Mouse (Mus musculus) lung, embryonic 14.5 days (tissue): ENCODE measurements at regions not wholly inside any gene's neighbourhood (a gene's known extent, or its start where the extent isn't known, plus 50 kb on each side); places are given as distances from the start of the nearest gene placed in this dataset.
A peak's percentile ranks its signal among the peaks of the same experiment; 100 is the strongest.

ENCODE experiments used
- ATAC-seq: fragments of 200-750 bp; cut with Nextera tagmentation; 2 replicates; pipeline ENCODE4 v1.8.0; 2017; ENCODE audit warnings: mild to moderate bottlenecking, moderate TSS enrichment, moderate library complexity; ENCODE audit not compliant: insufficient read depth
- DNase-seq: peaks from one replicate; pipeline ENCODE4 v3.0.0-alpha.2; 2015
- H3K27ac ChIP-seq: fragments of 300-500 bp; sonication (generic); 2 replicates; pipeline ENCODE4 v1.5.1; 2014; ENCODE audit warnings: low read depth, mild to moderate bottlenecking, moderate library complexity
- H3K27me3 ChIP-seq: fragments of 300-500 bp; sonication (generic); 2 replicates; pipeline ENCODE4 v1.6.1; 2014; ENCODE audit warnings: low read length, control low read depth; ENCODE audit not compliant: insufficient read depth
- H3K36me3 ChIP-seq: fragments of 300-500 bp; sonication (generic); 2 replicates; pipeline ENCODE4 v1.6.1; 2014; ENCODE audit warnings: control low read depth; ENCODE audit not compliant: insufficient read depth
- H3K4me1 ChIP-seq: fragments of 300-500 bp; sonication (generic); 2 replicates; pipeline ENCODE4 v1.6.1; 2014; ENCODE audit warnings: antibody characterized with exemption, control low read depth; ENCODE audit not compliant: insufficient read depth
- H3K4me2 ChIP-seq: fragments of 300-500 bp; sonication (generic); 2 replicates; pipeline ENCODE4 v1.6.1; 2014; ENCODE audit warnings: mild to moderate bottlenecking
- H3K4me3 ChIP-seq: fragments of 300-500 bp; sonication (generic); 2 replicates; pipeline ENCODE4 v1.5.1; 2014; ENCODE audit warnings: low read depth, low read length
- H3K9ac ChIP-seq: fragments of 300-500 bp; sonication (generic); 2 replicates; pipeline ENCODE4 v1.6.1; 2014
- H3K9me3 ChIP-seq: fragments of 300-500 bp; sonication (generic); 2 replicates; pipeline ENCODE4 v1.6.1; 2016; ENCODE audit warnings: low read depth, low read length, control low read depth
- CTCF ChIP-seq: IDR thresholded peaks from 2 replicates; pipeline ENCODE4 v1.5.1; 2016; ENCODE audit warnings: antibody characterized with exemption, low read depth
- WGBS: fragments of 180-500 bp; shearing (Covaris S2); extraction: QIAGEN DNeasy Blood & Tissue Kit; methylation state at CpG from one replicate; pipeline ENCODE4 v1.1.7; 2014; 5-methylcytosine and 5-hydroxymethylcytosine counted together

GRCm38 (mm10) chr11:31759868-31760765, 88.4 kb upstream of the Bod1 start:
- peak; percentile 38 for DNase-seq
- H3K27me3 ChIP-seq = no peaks in the 10 kb centered on the region
- no peaks in the 10 kb centered on the region for H3K36me3 ChIP-seq
- no peak overlapping the region for H3K4me2 ChIP-seq
- H3K27ac ChIP-seq = no peak overlapping the region
- H3K4me3 ChIP-seq = no peak overlapping the region
- H3K9me3 ChIP-seq = no peaks in the 10 kb centered on the region
- H3K9ac ChIP-seq = no peak overlapping the region
- no peaks in the 10 kb centered on the region for H3K4me1 ChIP-seq
- WGBS = 57% methylated on average over 9 of the region's 9 CpGs
- no peak for TF ChIP-seq CTCF
- ATAC-seq = peak; percentile 44; the same call in 1 of the 2 replicates

- Histone ChIP-seq H3K4me3 (no peak overlapping the region), H3K9ac (no peak overlapping the region), H3K27ac (no peak overlapping the region), H3K27me3 (no peaks in the 10 kb centered on the region), H3K9me3 (no peaks in the 10 kb centered on the region), H3K4me1 (no peaks in the 10 kb centered on the region), H3K36me3 (no peaks in the 10 kb centered on the region), H3K4me2 (no peak overlapping the region)
- no peak for ATAC-seq
- no peak for DNase-seq
- TF ChIP-seq CTCF = no peak
- 67% methylated on average over 3 of the region's 3 CpGs for WGBS
Measured at GRCm38 (mm10) chr11:31763856-31764255, 92.2 kb upstream of the Bod1 start.

DNA sequence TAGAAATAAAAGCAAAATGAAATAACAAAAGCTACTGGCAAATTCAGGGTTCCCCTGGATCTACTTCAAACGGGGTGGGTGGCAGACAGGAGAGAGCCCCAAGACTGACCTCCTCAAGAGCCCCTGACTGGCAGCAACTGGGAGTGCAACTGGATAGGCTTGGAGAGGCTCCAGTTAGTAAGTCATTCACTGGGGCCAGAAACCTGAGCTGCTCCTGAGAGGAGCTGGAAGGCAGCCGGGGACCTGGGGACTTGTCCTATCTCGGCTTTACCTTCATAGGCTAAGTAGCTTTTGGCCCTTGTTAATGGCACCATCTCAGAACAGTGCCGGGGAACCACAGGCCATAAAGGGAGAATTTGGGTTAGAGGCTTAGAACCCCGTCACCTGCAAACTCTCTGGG, 94.6 kb upstream of the Bod1 start:
- TF ChIP-seq CTCF = no peak
- DNase-seq (no peak), ATAC-seq (no peak)
- no peak overlapping the region for H3K9ac ChIP-seq
- no peak overlapping the region for H3K4me2 ChIP-seq
- 75% methylated on average over 5 of the region's 5 CpGs for WGBS
- 0 out of 2 replicates have a peak, but pooled peaks cover 3% of the 10 kb centered on the region for H3K4me1 ChIP-seq
- H3K36me3 ChIP-seq = no peaks in the 10 kb centered on the region
- no peak overlapping the region for H3K27ac ChIP-seq
- H3K9me3 ChIP-seq = no peaks in the 10 kb centered on the region
- no peak overlapping the region for H3K4me3 ChIP-seq
- H3K27me3 ChIP-seq = no peaks in the 10 kb centered on the region

DNA sequence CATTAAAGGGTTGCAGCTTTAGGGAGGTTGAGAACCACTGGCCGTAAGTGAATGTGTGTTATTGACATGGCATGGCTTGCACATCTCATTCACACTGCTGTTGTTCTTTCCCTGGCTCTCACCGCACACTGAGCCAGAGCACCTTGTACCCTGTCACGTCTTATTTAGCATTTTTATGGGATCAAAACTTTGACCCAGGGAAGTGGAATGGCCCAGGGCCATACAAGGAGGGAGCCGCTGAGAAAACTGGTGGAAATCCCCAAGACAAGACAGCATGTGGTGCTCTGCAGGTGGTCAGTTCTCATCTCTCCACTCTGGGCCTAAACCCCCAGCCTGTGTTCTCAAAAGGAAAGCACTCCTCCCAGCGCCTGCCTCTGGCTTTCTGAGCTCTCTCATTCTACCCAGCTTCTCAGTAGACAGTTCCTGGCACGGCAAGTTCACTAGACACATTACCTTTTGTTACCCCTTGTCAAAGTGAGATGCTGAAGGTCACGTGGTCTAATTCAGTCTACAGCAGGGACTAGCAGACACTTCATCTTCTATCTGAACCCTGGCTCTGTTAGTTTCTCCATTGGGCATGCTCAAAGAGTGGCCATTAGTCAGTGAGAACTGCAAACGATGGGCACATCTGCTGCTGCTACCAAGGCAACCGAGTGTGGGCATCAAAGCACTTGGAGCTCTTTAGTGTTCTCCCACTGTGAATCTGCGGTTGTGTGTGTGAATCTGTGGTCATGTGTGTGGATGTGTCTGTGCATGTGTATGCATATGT, 96.2 kb upstream of the Bod1 start:
- 0 out of 2 replicates have a peak, but pooled peaks cover 3% of the 10 kb centered on the region for H3K4me1 ChIP-seq
- H3K9ac ChIP-seq = no peak overlapping the region
- H3K36me3 ChIP-seq = no peaks in the 10 kb centered on the region
- H3K4me2 ChIP-seq = no peak overlapping the region
- TF ChIP-seq CTCF = no peak
- H3K27ac ChIP-seq = no peak overlapping the region
- ATAC-seq (no peak), DNase-seq (no peak)
- no peaks in the 10 kb centered on the region for H3K27me3 ChIP-seq
- 55% methylated on average over 10 of the region's 10 CpGs for WGBS
- no peaks in the 10 kb centered on the region for H3K9me3 ChIP-seq
- no peak overlapping the region for H3K4me3 ChIP-seq

DNA sequence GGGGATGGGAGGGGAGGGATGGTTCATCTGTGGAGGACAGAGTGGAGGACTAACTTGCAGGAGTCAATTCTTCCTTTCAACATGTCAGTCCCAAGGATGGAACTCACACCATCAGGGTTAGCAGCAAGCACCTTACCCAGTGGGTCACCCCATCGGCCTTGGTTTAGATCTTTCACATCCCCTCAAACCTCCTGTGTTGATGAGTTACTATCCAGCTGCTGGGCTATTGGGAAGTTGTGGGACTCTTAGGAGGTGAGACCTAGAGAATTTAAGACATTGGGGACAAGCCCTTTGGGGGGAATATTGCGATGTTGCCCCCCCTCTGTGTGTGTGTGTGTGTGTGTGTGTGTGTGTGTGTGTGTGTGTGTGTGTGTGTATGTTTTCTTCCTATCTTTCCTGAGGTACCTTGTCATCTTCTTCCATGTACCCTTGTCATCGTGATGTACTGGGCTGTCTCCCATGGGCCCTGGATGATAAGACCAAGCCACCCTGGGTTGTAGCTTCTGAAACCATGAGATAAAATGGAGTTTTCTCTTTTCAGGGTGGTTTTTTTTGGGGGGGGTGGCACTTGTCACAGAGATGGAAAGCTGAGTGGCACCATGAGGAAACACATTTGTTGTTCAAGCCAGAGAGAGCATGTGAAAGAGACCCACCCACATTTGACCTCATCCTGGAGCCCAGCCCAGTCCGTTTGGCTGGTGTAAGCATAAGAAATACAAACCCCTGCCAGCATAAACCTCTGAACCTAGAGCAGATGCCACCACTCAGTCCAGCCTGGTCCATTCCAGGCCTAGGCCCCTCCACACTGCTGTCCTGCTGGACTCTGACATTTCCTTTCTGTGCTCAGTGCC, 98.3 kb upstream of the Bod1 start:
- H3K9me3 ChIP-seq = no peaks in the 10 kb centered on the region
- H3K36me3 ChIP-seq = no peaks in the 10 kb centered on the region
- no peaks in the 10 kb centered on the region for H3K27me3 ChIP-seq
- H3K4me3 ChIP-seq = no peak overlapping the region
- ATAC-seq (peak; percentile 82), DNase-seq (peak; percentile 51)
- TF ChIP-seq CTCF = no peak
- 0 out of 2 replicates have a peak, but pooled peaks cover 3% of the 10 kb centered on the region for H3K4me1 ChIP-seq
- no peak overlapping the region for H3K9ac ChIP-seq
- WGBS = 71% methylated on average over 4 of the region's 4 CpGs
- no peak overlapping the region for H3K4me2 ChIP-seq
- peak overlapping the region; percentile 58; the same call in 1 of the 2 replicates for H3K27ac ChIP-seq

GRCm38 (mm10) chr11:31770881-31771280, 99.2 kb upstream of the Bod1 start:
- Histone ChIP-seq H3K9ac (no peak overlapping the region), H3K27me3 (no peaks in the 10 kb centered on the region), H3K27ac (peak overlapping the region; percentile 58; the same call in 1 of the 2 replicates), H3K36me3 (no peaks in the 10 kb centered on the region), H3K9me3 (no peaks in the 10 kb centered on the region), H3K4me2 (no peak overlapping the region), H3K4me3 (no peak overlapping the region), H3K4me1 (0 out of 2 replicates have a peak, but pooled peaks cover 3% of the 10 kb centered on the region)
- ATAC-seq = peak; percentile 17; the same call in 1 of the 2 replicates
- 53% methylated on average over 7 of the region's 7 CpGs for WGBS
- TF ChIP-seq CTCF = no peak
- no peak for DNase-seq
